Mouse (Mus musculus) heart, embryonic 10.5 days (tissue): ENCODE data around the gene Caml. TPM values are rescaled to one million over a fixed set of nuclear protein-coding genes. Genes with fewer than 3 reads are reported as not detected.
A peak's percentile ranks its signal among the peaks of the same experiment; 100 is the strongest.
"Not testable (repeated sequence)": the region's sequence is repeated elsewhere in the genome, so short reads cannot be mapped to it uniquely, and the experiment has no call there.

ENCODE experiments used
- DNase-seq: peaks from one replicate; pipeline ENCODE4 v3.0.0-alpha.2; 2017; ENCODE audit warnings: low spot score
- H3K27ac ChIP-seq: fragments of 300-500 bp; sonication (generic); 2 replicates; pipeline ENCODE4 v1.5.1; 2016; ENCODE audit warnings: mild to moderate bottlenecking
- H3K27me3 ChIP-seq: fragments of 300-500 bp; sonication (generic); 2 replicates; pipeline ENCODE4 v1.6.1; 2016; ENCODE audit warnings: mild to moderate bottlenecking; ENCODE audit not compliant: poor library complexity, insufficient read depth, severe bottlenecking
- H3K36me3 ChIP-seq: fragments of 300-500 bp; sonication (generic); 2 replicates; pipeline ENCODE4 v1.6.1; 2016; ENCODE audit warnings: mild to moderate bottlenecking, moderate library complexity
- H3K4me1 ChIP-seq: fragments of 300-500 bp; sonication (generic); 2 replicates; pipeline ENCODE4 v1.6.1; 2016; ENCODE audit warnings: mild to moderate bottlenecking
- H3K4me3 ChIP-seq: fragments of 300-500 bp; sonication (generic); 2 replicates; pipeline ENCODE4 v1.5.1; 2016; ENCODE audit warnings: mild to moderate bottlenecking, moderate library complexity
- H3K9me3 ChIP-seq: fragments of 300-500 bp; sonication (generic); 2 replicates; pipeline ENCODE4 v1.6.1; 2016; ENCODE audit warnings: mild to moderate bottlenecking, moderate library complexity
- WGBS: fragments of 180-500 bp; shearing (Covaris S2); methylation state at CpG from one replicate; pipeline ENCODE4 v1.1.7; 2016; 5-methylcytosine and 5-hydroxymethylcytosine counted together
- polyA plus RNA-seq: library from polyadenylated mRNA; unstranded; fragments of >200 nt; fragmentation: Nextera tagmentation; extraction: Ambion mirVana; gene quantifications from 2 replicates; pipeline ENCODE4 v1.2.1, GENCODE M21; 2016

Caml gene
- polyA plus RNA-seq, 1 experiment from 2014 or later = 41.8 TPM

DNA sequence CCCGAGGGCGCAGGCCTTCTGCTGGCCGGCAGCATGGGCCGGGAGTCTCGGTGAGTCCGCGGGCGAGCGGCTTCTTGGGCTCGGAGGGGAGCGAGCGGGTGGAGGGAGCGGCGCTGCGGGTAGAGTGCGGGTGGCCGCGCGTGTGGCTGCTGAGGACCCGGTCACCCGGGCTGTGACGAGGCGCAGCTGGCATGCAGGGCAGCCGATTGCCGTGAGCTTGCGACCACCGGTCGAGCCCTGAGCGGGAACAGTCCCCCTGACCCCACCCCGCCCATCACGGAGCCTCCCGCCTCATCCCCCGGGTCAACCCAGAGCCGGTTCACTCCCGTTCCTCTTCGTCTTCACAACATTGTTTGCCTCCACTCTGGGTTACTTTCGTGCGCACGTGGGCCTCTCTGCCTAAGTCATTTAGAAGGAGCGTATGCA, 12.4 kb downstream of the Caml start:
- Histone ChIP-seq H3K9me3 (no peaks in the 10 kb centered on the region), H3K36me3 (peaks cover 51% of the 10 kb centered on the region), H3K27ac (peak overlapping the region; percentile 87), H3K4me3 (peak overlapping the region; percentile 87), H3K4me1 (peaks cover 16% of the 10 kb centered on the region; the same call in 1 of the 2 replicates), H3K27me3 (no peaks in the 10 kb centered on the region)
- WGBS = under 1% methylated on average over 40 of the region's 40 CpGs
- DNase-seq = no peak

- Histone ChIP-seq H3K9me3 (no peaks in the 10 kb centered on the region), H3K4me3 (peak overlapping the region; percentile 87), H3K4me1 (peaks cover 16% of the 10 kb centered on the region; the same call in 1 of the 2 replicates), H3K27ac (no peak overlapping the region), H3K36me3 (peaks cover 50% of the 10 kb centered on the region), H3K27me3 (no peaks in the 10 kb centered on the region)
- no peak for DNase-seq
- whole genome bisulfite sequencing = 90% methylated on average over 14 of the region's 14 CpGs
These were observed 13.6 kb downstream of the Caml start for GRCm38 (mm10) chr13:55636185-55636983.

DNA sequence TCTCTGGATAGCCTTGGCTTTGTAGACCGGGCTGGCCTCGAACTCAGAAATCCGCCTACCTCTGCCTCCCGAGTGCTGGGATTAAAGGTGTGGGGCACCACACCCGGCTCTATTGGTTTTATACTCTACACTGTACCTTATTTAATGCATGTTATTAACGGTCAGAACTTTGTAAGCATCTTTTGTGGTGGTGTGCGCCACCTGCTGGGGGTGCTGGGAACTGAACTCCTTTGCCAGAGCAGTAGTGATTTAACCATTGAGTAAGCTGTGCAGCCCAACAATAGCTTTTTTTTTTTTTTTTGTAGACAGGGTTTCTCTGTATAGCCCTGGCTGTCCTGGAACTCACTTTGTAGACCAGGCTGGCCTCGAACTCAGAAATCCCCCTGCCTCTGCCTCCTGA, 17.7 kb downstream of the Caml start:
- not testable (repeated sequence) for H3K27ac ChIP-seq, H3K4me3 ChIP-seq, H3K27me3 ChIP-seq, H3K9me3 ChIP-seq
- H3K36me3 ChIP-seq = peaks cover 59% of the 10 kb centered on the region
- H3K4me1 ChIP-seq = peaks cover 11% of the 10 kb centered on the region; the same call in 1 of the 2 replicates
- WGBS = 51% methylated on average over 8 of the region's 8 CpGs
- peak; percentile 84 for DNase-seq

DNA sequence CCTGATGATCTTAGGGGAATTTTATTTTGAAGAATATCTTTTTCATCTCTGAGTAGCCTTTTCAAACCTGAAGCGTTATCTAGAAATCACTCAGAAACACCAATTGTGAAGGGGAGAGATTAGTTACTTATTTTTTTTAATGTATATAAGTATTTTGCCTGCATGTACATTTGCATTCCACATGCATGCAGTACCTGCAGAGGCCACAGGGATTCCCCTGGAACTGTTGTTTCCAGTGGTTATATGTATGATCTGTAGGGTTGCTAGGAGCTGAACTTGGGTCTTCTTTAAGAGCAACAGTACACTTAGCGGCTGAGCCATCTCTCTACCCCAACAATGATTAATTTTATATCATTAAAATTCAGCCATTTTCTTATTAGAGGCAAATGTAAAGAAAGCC, 21.7 kb downstream of the Caml start:
- Histone ChIP-seq H3K36me3 (peaks cover 81% of the 10 kb centered on the region), H3K9me3 (no peaks in the 10 kb centered on the region), H3K27ac (no peak overlapping the region), H3K4me3 (no peak overlapping the region), H3K4me1 (no peaks in the 10 kb centered on the region), H3K27me3 (no peaks in the 10 kb centered on the region)
- WGBS = 93% methylated on average over 2 of the region's 2 CpGs
- DNase-seq = peak; percentile 81

DNA sequence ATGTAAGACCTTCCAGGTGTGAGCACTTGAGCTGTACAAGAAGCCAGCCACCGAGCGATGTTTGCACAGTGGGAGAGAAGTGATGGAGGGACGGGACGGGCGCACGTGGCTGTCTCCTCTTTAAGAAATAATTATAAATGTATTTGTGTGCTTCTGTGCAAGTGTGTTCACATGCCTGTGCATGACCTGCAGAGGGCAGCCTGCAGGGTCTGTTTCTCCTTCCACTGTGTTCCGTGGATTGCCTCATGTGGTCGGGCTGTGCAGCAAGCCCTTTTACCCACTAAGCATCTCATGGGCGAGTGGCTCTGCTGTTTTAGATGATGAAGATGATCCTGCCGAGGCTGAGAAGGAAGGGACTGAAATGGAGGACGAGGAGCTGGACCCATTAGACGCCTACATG, 27.3 kb downstream of the Caml start:
- H3K4me3 ChIP-seq = no peak overlapping the region
- H3K27me3 ChIP-seq = no peaks in the 10 kb centered on the region
- no peaks in the 10 kb centered on the region for H3K4me1 ChIP-seq
- 94% methylated on average over 12 of the region's 12 CpGs for WGBS
- DNase-seq = no peak
- H3K9me3 ChIP-seq = no peaks in the 10 kb centered on the region
- H3K36me3 ChIP-seq = peaks cover 100% of the 10 kb centered on the region
- no peak overlapping the region for H3K27ac ChIP-seq

DNA sequence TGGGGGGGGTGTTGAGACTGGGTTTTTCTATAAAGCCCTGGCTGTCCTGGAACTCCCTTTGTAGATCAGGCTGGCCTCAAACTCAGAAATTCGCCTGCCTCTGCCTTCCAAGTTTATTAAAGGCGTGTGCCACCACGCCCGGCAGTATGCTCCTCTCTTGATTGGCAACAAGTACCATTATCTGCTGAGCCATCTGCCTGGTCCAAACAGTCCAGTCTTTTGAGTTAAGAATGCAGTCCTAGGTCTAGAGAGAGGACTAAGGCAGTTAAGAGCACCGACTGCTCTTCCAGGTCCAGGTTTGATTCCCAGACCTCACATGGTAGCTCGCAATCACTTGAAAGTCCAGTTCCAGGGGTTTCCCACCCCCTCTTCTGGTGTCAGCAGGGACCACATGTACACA, 28.2 kb downstream of the Caml start:
- no peaks in the 10 kb centered on the region for H3K27me3 ChIP-seq
- no peaks in the 10 kb centered on the region for H3K9me3 ChIP-seq
- no peak for DNase-seq
- no peak overlapping the region for H3K27ac ChIP-seq
- 85% methylated on average over 6 of the region's 6 CpGs for WGBS
- H3K36me3 ChIP-seq = peaks cover 100% of the 10 kb centered on the region
- no peaks in the 10 kb centered on the region for H3K4me1 ChIP-seq
- no peak overlapping the region for H3K4me3 ChIP-seq

- H3K36me3 ChIP-seq = peaks cover 92% of the 10 kb centered on the region
- H3K27me3 ChIP-seq = no peaks in the 10 kb centered on the region
- DNase-seq = no peak
- H3K4me1 ChIP-seq = no peaks in the 10 kb centered on the region
- H3K9me3 ChIP-seq = no peaks in the 10 kb centered on the region
- no peak overlapping the region for H3K4me3 ChIP-seq
- no peak overlapping the region for H3K27ac ChIP-seq
- 83% methylated on average over 6 of the region's 6 CpGs for WGBS
These were observed 45.7 kb downstream of the Caml start for GRCm38 (mm10) chr13:55668550-55668949.

DNA sequence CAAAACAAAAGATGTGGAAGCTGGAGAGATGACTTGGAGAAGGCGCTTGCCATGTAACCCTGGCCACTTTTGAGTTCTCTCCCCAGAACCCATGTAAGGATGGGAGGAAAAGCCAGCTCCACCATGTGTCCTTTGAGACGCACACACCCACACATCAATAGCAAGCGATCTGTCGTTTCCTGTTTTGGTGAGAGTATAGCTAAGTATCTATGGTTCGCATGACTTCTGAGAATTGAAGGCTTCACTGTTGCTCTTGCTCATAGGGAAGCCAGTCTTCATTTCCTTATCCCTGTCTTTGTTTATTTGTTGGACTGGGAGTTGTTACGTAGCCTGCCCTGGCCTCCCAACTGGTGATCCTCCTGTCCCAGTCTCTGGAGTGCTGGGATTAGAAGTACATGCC, 49.9 kb downstream of the Caml start:
- H3K9me3 ChIP-seq = no peaks in the 10 kb centered on the region

DNA sequence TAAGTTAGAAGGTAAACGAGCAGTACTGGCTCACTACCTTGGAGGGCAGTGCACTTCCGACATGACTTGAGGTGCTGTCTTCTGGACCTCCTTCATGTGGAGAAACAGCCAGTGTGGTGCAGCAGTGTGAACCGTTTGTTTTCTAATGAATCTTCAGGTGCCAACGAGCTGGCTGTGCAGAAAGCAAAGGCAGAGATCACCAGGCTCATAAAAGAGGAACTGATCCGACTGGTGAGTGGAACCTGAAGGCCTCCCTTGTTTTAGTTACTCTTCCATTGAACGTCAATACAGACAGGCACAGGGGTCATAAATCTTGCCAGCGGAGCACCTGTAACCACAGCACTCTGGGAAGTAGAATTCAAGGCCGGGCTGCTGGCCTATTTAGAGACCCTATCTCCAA, 54.6 kb downstream of the Caml start:
- H3K9me3 ChIP-seq = no peaks in the 10 kb centered on the region
- no peaks in the 10 kb centered on the region for H3K4me1 ChIP-seq
- H3K27ac ChIP-seq = no peak overlapping the region
- WGBS = 87% methylated on average over 8 of the region's 8 CpGs
- DNase-seq = no peak
- H3K27me3 ChIP-seq = no peaks in the 10 kb centered on the region
- peaks cover 85% of the 10 kb centered on the region for H3K36me3 ChIP-seq
- H3K4me3 ChIP-seq = no peak overlapping the region

More for the DNA sequence above, 49.9 kb downstream of the Caml start:
- Histone ChIP-seq H3K27me3 (no peaks in the 10 kb centered on the region), H3K4me1 (no peaks in the 10 kb centered on the region), H3K4me3 (no peak overlapping the region), H3K36me3 (peaks cover 94% of the 10 kb centered on the region), H3K27ac (no peak overlapping the region)
- no peak for DNase-seq
- 97% methylated on average over 6 of the region's 6 CpGs for WGBS

Other genes with a start within 250 kb of the Caml start
- gene Slc34a1, start 224.8 kb upstream of the Caml start, polyA plus RNA-seq = not detected in 2 replicates
- gene Pfn3, start 207.8 kb upstream of the Caml start, polyA plus RNA-seq = not detected in 2 replicates
- gene F12, start 196.2 kb upstream of the Caml start, polyA plus RNA-seq = 0.21 and 8.5 TPM in 2 replicates
- gene Grk6, start 177.9 kb upstream of the Caml start, polyA plus RNA-seq = 29.5 and 44.2 TPM in 2 replicates
- 0.17 and 0.21 TPM in 2 replicates for gene Prr7, start 158.7 kb upstream of the Caml start, polyA plus RNA-seq
- gene Dbn1, start 134.9 kb upstream of the Caml start, polyA plus RNA-seq = 101 and 166 TPM in 2 replicates
- gene Pdlim7, start 109.3 kb upstream of the Caml start, polyA plus RNA-seq = 397 and 462 TPM in 2 replicates
- 0.57 and 2.4 TPM in 2 replicates for gene Dok3, start 93.7 kb upstream of the Caml start, polyA plus RNA-seq
- 43.4 and 64.1 TPM in 2 replicates for gene Ddx41, start 86.3 kb upstream of the Caml start, polyA plus RNA-seq
- 25.9 and 44.0 TPM in 2 replicates for gene Fam193b, start 51.9 kb upstream of the Caml start, polyA plus RNA-seq
- gene Tmed9, start 49.3 kb upstream of the Caml start, polyA plus RNA-seq = 129 and 173 TPM in 2 replicates
- gene B4galt7, start 23.1 kb upstream of the Caml start, polyA plus RNA-seq = 23.9 and 27.6 TPM in 2 replicates
- 26.8 and 36.4 TPM in 2 replicates for gene Ddx46, start 12.0 kb downstream of the Caml start, polyA plus RNA-seq
- 61.1 and 61.3 TPM in 2 replicates for gene B230219D22Rik, start 70.1 kb downstream of the Caml start, polyA plus RNA-seq
- gene Txndc15, start 91.6 kb downstream of the Caml start, polyA plus RNA-seq = 61.3 and 69.5 TPM in 2 replicates
- gene Pcbd2, start 104.4 kb downstream of the Caml start, polyA plus RNA-seq = 52.3 and 54.2 TPM in 2 replicates
- 0.10 TPM in 1 of 2 replicates, not detected in the other for gene Catsper3, start 161.6 kb downstream of the Caml start, polyA plus RNA-seq
- gene Pitx1, start 213.2 kb downstream of the Caml start, polyA plus RNA-seq = 0.53 and 3.8 TPM in 2 replicates